Mouse (Mus musculus): ENCODE measurements around the gene Cyp46a1.

- TF ChIP-seq POLR2A (IDR thresholded peaks at IDR 0.05; ENCODE audit: low read depth, low read length) (no peak), CTCF (IDR thresholded peaks at IDR 0.05; ENCODE audit: borderline replicate concordance, insufficient read depth, low read length) (no peak)
Measured at GRCm38 (mm10) chr12:108396081-108396947, 62.1 kb downstream of the Cyp46a1 start.

All from embryonic fibroblast, embryonic 13.5 days (primary cell).